Mouse (Mus musculus) right cerebral cortex, postnatal 36 days (tissue): ENCODE measurements around the gene Mob3a.

Experiments
- DNase-seq, 2 experiments: peaks; one replicate each; pipeline ENCODE4 v3.0.0; 2022; ENCODE audit warnings: low spot score in 2 of 2, mixed read lengths in 1 of 2

Mob3a gene

DNA sequence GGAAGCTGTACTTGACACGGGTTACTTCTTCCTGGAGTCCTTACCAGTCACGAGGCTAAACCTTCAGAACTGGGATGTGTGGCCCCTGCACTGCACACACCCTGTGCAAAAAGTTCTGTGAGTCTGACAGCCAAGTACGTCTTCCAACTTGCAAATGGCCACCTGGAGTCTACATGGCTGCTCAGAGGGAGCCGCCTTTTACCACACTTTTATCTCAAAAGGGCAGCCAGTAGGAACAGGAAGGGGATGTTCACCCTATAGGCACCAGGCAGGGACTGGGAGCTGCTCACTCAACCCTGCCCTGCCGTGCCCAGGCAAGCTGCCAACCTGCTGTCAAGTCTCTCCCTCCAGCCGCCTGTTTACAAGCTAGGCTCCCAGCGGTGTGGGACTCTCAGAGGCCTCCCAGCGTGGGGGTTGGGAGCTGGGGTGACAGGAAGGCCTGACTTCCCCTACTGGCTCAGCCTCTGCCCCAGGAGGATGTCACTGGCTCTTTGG is 23.8 kb downstream of the Mob3a start, which contains the start of gene Mknk2:
Gene Mknk2 (minus strand): TSS at position 171 of the 495 bp plus-strand sequence.
- peak; percentile 72 to 77 for DNase-seq

DNA sequence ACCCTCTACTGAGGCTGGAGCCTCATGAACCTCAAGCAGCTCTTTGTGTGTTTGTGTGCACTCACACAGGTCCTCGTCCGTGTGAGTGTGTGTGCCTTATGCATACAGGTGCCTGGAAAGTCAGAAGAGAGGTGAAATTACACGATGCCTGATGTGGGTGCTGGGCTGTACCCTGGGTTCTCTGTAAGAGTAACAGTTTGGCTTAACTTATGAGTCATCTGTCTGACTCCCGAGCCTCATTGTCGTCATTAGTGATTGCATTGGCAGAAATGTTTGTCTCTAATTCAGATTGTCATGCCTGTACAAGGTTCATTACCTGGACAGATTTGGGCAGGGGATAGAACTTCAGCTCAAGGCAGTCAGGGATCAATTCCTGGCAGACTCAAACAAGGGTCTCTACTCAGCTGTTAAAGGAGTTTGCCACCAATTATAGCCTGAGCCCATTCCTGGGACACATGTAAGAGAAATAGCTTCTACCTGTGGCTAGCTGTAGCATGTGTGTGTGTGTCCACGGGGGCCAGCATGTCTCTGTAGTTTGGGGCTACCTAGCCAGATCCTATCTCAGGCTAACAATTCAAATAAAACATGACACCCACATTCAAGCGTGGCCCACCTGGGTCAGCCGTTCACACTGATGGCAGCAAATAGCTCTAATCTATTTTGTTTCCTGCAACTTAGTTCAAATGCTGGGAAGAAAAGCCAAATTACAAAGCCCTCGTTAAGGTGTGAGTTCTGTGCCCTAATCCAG is 24.5 kb downstream of the Mob3a start:
- no peak for DNase-seq

DNA sequence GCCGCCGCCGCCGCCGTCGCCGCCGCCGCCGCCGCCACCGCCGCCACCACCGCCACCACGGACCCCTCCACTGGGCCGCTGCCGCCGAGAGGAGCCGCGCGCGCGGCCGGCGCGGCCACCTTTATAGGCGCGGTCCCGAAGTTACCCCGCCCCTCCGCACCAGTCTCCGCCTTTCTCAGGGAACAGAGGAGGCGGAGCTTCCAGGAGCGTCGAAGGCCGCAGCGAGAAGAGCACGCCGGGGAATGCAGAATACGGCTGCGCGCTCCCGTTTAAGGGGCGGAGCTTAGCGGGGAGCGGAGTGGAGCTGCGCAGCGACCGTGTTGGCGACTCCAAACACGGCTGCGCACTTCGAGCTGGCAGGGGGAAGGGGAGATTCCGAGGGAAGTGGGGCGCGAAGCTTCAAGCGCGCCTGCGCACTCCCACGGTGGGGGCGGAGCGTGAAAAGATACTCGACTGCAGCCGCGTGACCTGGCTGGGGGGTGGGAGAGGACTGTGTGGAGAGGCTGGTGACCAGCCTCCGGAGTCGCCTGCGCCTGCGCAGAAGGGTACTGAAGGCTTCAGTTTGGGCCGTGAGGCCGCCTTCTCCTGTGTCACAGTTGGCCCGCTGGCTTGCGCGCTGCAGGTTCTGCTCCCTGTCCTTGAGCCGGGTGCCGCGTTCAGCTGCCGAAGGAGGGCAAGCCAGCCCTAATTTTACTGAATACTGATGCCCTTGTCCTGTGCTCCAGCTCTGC is 25.4 kb downstream of the Mob3a start:
- peak; percentile 99 for DNase-seq

DNA sequence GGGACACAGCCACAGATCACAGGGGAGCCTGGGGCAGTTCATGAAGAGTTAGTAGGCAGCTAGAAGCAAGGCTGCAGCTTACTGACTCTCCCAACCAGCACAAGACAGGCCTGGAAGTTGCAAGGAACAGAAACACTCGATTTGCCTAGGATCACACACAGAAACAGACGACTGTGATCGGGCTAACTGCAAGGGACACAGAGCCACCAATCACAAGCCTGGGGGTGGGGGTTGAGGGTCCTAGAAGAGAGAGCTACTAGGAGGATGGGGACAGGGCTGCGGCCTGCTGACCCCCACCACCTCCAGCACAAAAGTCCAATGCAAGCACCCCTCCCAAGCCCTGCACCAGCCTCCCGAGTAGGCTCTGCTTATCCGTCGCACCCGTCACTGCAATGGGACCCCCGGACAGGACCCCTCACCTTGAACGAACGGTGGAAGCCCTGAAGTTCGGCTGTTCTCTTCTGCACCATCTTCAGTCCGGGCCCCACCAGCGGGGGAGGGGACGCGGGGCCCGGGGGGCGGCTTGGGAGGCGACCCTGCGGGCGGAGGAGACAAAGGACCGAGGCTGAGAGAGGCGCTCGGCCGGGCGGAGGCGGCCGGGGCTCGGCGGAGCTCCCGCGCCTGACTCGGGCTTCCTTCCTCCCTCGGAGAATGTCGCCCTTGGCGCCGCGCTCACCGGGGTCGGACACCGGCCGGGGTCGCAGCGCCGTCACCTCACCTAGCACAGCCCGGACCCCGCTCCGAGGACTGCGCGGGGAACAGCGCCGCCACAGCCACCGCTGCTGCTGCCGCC is 26.2 kb downstream of the Mob3a start:
- no peak for DNase-seq

DNA sequence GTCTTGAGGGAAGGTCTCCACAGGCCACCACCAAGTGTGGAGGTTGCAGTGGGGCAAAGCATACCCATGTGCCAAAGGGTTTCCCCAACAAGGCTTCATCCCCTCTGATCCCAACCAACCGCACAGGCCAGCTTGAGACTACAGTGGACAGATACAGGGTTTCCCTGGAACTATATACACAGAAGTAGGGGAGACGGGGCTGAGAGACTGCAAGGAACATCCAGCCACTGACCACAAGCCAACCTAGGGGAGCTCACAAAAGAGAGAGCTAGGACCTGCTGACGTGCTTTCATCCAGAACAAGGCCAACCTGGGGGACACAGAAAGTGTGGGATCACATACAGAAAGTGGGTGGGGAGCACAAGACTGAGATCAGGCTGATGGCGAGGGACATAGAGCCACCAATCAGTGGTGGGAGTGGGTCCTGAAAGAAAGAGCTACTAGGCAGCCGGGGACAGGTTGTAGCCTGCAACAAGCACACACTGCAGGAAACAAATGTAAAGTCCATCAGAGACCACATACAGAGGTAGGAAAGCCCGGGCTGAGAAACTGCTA is 26.8 kb downstream of the Mob3a start:
- DNase-seq = no peak

DNA sequence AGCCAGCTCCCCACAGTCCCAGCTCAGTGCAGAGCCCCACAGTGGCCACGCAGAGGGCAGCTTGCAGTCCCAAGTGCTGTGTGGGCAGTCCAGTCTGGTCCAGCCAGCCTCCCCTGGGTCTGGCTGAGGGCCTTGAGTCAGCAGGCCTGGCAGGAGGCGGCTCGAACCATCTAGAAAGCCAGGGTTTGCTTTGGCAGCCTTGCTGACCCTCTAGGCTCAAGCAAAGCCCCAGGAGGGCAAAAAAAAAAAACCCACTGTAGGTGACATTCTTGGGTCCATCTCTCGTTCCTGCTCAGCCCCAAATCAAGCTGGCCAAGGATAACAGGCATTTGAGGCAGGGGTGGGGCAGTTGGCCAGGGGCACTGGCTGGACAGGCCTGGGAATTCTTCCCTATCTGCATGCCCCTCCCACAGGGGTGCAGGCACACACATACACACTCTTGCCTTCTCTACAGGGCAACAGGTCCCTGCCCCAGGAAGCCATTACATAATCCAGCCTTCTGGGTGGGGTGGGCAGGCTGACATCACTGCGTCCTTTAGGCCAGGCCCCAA is 27.5 kb downstream of the Mob3a start:
- DNase-seq = no peak

DNA sequence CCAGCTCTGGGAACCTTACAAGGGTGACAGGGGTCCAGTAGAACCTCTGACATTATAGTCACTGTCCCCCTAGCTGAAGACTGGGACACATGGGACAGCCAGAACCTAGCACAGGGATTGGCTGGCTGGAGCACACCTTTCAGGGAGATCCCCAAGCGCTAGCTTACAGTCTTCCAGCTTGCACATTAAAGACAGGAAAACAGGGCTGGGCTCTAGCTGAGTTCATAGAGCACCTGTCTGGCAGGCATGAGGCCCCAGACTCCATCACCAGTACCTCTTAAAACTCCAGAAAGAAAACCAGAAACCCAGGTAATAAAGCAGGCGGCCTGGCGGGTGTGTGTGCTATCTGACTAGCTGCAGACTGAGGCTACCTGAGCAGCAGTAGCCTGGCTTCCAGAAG is 28.1 kb downstream of the Mob3a start:
- no peak for DNase-seq

DNA sequence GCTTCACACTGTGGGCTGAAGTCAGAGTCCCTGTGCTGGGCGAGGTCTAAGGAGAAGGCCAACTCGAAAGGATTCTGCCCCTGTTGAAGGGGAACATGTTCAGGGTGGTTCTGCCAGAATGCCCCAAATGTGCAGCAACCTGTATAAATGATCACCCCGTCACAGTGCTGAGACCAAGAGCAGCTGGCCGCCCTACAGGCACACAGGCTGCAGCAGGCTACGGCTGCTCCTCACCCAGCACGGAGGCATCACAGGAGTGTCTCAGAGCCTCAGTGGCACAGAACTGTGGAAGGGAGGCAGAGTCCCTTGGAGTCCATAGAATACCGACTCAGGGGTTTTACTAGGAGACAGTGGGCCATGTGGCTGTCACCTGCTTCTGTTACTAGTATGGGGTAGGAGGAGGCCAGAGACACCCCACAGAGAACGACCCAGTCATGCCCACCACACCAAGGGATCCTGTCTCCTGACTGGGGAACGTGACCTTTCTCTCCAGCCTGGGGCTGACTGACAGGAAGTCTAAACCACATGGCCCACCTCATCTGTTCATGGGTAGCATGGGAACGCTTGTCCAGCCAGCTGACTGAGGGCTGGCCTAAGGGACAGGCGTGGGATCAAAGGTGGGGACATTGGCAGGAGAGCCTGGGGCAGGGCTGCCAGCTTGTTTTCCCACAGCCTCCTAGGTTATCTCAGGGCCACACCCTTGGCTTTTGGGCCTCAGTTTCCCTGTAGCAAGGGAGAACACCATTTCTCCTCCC is 29.7 kb downstream of the Mob3a start:
- no peak for DNase-seq

DNA sequence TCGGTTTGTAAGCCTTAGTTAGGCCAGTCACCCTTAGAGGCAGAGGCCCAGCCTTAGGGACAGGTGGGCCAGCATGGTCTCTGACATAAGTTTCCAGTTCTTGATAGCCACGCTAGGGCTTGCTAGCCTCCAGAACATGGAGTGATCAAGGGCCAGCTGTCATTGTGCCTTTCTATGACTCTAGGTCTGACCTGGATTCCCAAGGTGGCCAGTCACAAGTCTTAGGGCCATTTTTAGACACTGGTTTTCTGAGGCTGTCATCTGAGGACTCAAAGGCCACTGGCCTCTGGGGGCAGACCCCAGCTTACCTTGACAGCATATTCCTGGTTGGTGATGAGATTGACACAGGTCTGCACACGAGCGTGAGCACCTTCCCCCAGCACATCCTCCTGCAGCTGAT is 30.5 kb downstream of the Mob3a start:
- DNase-seq = no peak

DNA sequence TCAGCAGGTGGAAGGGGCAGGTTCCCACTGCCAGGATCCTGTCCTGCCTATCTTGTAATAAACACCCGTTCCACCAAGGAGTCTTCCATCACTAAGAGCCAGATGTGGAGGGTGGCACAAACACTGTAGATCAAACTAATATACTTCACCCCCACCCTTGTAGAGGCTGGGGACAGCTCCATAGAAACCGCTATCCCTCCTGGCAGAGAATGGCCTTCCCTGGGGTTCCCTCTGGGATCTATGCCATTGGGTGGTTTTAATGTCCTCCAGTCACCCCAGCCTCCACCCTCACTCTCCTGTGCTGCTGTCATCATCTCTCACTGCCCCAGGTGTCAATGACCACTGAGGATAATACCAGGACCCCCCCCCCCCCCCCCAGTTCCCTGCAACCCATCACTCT is 31.2 kb downstream of the Mob3a start:
- DNase-seq = no peak

DNA sequence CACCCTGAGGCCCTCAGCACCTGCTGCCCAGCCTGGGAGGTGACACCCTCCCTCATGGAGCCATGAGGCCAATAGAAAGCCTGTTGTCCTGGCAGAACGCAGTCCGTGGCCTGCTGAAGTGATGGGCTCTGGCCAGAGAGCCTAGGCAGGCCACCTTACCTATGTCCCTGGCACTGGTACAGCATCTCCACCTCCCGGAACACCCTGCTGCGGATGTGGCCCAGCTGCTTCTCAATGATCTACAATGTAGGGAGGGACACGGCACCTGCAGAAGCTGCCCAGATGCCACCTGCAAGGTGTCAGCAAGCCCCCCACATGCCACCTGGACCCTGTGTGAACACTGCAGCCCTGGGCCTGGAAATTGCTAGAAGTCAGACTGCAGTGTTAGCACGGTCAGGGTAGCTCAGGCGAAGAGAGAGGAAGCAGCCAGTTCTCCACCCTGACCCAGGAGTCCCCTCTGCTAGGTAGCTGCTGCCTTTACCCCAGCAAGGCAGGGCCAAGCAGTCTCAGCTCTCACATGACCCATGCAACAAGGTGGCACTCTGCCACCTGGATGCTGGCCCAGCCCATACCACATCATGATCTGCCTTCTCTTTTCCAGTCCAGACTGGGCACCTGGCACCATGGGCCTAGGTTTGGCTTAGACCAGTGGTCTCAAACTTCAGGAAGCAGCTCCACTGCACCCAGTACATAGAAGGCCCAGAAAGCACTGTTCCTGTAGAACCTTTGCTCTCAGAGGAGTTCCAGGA is 31.9 kb downstream of the Mob3a start:
- no peak for DNase-seq

DNA sequence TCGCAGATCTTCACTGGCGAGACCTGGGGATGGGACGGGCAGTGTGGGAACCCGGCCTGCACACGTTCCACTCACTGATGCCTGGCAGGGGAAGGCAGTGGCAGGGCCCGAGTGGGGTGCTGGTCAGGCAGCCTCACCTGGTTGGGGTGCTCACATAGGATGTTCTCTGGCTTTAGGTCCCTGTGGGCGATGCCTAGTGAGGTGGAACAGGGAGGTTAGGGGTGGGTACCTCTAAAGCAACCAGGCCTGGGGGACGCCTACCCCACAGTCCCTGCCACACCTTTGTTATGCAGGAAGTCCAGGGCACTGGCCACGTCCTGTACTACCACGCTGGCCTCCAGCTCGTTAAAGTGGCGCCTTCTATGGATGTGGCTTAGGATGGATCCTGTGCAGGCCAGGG is 32.8 kb downstream of the Mob3a start:
- DNase-seq = no peak

DNA sequence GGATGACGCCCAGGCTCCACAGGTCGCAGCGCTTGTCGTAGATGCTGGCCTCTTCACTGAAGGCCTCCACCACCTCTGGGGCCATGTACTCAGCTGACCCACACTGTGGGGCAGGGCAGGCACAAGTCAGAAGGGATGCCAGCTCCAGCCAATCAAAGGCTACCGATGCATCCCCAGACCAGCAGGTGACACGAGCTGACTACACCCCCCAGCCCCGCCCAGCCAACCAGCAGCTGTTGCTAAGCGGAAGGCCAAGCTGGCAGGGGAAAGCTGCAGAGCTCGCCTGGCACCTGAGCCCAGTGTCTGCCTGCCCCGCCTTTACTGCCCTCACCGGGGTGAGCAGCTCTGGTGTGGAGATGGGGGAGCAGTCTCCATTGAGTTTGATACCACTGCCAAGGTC is 33.2 kb downstream of the Mob3a start:
- DNase-seq = no peak

DNA sequence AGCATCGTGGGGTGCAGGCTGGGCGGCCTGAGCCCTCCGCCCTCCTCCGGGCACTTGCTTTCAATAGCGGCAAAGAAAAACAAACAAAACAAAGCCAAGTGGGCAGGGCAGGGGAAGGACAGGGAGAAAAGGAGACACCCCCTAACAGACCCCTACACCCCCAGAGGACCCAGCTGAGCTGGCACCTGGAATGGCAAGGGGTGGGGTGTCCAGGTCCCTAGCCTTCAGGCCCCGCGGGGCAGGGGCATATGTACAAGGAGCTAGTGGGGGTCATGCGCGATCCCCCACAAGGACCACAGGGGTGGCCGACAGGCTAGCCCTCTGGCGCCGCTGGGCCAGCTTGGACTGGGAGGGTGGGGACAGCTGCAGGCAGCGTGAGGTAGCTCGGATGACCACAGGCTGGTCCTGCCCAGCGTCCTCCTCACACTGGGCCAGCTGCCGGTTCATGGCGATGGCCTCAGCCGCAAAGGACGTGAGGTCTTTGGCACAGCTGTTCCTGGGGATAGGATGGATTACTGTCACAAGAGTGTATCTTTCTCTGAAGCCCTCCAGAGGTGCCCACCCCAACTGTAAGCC is 34.9 kb downstream of the Mob3a start:
- no peak for DNase-seq

DNA sequence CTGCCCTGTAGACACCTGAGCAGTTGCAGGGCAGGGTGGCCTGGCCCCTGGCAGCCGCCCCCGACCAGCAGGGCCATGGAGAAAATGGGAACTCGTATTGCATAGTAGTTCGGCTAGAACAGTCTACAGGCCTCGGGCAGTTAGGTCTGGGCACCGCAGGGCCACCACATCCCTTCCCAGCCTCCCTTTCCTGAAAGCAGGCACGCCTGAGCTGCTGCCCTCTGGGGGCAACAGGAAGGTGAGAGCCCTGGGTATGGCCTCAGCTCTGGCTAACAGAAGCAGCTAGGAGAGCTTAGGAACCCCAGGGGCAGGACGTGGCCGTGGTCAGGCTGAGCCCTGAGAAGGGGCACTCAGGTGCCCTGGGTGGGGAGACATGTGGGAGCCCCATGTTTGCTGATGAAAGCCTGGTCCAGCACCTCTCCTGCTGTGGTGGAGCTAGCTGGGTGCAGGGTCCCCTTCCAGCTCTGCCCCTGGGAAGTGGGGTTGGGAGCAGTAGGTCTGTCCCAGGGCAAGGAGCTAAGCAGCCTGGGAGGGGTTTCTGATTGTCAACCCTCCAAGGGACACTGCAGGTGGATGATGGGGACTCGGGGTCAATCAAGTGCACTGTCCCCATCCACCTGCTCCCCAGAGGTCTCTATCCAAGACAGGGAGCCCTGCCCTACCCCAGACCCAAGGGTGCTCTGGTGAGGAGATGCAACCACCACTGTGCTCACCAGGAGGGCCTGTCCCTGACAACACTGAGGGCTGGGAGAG is 35.6 kb downstream of the Mob3a start:
- DNase-seq = no peak

DNA sequence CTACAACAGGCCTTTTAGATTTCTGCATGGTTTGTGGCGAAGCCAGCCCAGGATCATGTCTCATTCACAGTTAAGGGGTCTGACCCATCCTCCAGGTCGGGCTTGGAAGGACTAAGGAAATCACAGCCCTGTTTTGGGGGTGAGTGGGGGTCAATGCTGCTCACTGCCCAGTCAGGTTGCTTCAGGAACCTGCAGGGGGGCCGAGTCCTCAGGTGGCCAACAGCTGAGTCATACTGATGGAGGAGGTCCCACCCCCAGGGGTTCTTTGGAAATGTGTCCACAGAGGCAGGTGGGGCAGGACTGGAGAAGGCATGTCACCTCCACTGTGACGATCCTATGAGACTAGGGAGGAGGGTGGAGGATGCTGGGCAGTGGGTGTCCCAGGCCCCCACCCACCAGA is 36.3 kb downstream of the Mob3a start:
- DNase-seq = no peak

DNA sequence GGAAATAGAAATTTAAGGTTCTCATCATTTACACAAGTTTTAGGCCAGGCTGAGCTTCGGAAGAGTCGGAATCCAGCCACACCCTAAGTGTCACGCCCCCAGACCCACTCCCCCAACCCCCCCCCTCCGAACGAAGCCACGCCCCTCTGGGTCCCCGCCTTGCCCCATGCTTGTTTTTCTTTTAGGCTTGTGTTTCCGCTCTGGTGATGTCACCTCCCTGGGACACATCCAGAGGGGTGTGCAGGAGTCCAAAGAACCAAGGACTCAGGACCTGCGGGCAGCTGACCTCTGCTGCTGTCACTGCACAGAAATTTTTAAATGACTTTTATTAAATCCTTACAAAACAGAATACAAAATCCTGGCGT is 36.8 kb downstream of the Mob3a start:
- DNase-seq = no peak

DNA sequence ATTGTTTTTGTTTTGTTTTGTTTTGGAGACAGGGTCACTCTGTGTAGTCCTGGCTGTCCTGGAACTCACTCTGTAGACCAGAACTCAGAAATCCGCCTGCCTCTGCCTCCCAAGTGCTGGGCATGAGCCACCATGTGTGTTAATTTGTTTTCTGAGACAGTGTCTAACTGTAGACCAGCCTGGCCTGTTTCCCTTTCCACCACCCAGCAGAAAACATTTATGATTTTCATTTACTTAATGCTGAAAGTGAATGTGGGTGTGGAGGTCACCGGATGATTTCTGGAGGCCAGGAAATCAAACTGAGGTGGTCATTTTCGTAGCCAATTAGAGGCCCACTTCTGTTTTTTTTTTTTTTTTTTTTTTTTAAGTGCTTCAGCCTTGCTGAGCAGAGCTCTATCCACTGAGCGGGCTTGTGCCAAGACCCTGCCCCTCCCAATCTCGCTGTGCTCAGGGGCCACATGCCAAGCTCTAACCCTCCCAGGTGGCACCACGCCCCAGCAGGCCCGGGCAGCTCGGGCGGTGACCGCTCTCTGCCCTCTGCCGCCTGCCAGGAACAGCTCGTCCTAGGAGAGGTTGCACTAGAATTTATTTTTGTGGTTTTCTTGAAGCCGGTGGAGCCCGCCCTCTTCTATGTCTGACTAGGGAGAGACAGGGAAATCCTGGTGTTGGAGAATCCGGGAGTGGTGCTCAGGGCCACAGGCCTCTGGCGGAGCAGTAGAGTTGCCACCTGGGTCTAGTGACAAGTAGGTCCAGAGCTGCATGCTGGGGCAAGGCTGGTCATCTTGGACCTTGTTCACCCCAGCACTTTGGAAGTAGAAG is 37.4 kb downstream of the Mob3a start:
- DNase-seq = peak in 1 of 2 experiments; percentile 34
